Mouse (Mus musculus) C2C12 (cell line): ENCODE results near the gene Cadps2.

Experiments
- CTCF ChIP-seq: IDR thresholded peaks from one replicate; pipeline ENCODE4 v1.5.1; 2011; ENCODE audit not compliant: control insufficient read depth, insufficient read depth, insufficient read length
- FOSL1 ChIP-seq: IDR thresholded peaks from one replicate; pipeline ENCODE4 v1.8.0; 2011; ENCODE audit warnings: mild to moderate bottlenecking, low read length; ENCODE audit not compliant: poor library complexity, insufficient read depth, severe bottlenecking
- MAX ChIP-seq: IDR thresholded peaks from one replicate; pipeline ENCODE4 v1.6.1; 2011; ENCODE audit warnings: mild to moderate bottlenecking, control low read depth
- MYOG ChIP-seq: IDR thresholded peaks from one replicate; pipeline ENCODE4 v1.6.1; 2011; ENCODE audit not compliant: control insufficient read depth, insufficient read length; ENCODE audit errors: extremely low read depth
- USF1 ChIP-seq: IDR thresholded peaks from one replicate; pipeline ENCODE4 v1.6.1; 2011; ENCODE audit warnings: low read depth, mild to moderate bottlenecking, control low read depth, moderate library complexity

DNA sequence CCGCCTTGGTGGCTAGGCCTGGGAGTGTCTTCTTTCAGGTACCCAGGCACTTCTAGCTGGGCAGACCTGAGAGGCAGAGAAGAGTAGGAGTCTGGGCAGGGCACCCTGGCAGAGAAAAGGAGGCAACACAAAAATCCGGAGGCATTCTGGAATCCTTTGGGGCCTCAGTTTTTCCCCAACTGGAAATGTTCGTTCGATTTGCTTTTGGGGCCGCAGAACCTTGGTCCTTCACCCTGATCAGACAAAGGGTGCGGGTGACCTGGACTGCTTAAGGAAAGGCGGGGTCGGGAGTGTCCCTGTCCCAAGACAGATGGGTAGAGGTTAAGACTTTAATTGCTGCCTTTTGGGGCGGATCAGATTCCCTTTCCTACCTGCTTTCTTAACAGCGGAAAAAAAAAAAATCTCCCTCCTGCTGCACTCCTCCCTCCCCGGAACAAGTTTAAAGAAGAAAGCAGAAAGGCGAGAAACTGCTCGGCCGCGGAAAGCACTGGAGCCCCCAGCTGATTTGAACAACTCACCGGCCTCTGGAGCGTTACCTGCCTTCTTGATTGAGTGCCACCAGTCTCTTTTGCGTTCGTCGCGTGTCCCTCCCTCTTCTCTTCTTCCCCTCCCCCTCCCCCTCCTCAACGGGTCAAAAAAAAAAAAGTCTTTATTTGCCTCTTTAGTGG, 588.8 kb downstream of the Cadps2 start:
- no peak for TF ChIP-seq CTCF
- TF ChIP-seq USF1 = no peak
- no peak for TF ChIP-seq MAX
- no peak for TF ChIP-seq MYOG
- TF ChIP-seq FOSL1 = no peak
